Mouse (Mus musculus): Measurements from ENCODE around the gene Fn3krp. TPM values are rescaled to one million over a fixed set of nuclear protein-coding genes. Genes with fewer than 3 reads are reported as not detected.

Gene Fn3krp
- polyA plus RNA-seq (2021; fragmentation: Nextera tagmentation), result 33.2 and 42.9 TPM in 2 replicates
- long read RNA-seq, experiment 1, partial matches to known transcripts, result 0 of 24 reads
- long read RNA-seq, experiment 1, other reads (novel, unspliced or antisense), result 22 of 24 reads
- long read RNA-seq, experiment 2, partial matches to known transcripts, result 0 of 4 reads
- long read RNA-seq, experiment 2, other reads (novel, unspliced or antisense), result 0 of 4 reads

DNA sequence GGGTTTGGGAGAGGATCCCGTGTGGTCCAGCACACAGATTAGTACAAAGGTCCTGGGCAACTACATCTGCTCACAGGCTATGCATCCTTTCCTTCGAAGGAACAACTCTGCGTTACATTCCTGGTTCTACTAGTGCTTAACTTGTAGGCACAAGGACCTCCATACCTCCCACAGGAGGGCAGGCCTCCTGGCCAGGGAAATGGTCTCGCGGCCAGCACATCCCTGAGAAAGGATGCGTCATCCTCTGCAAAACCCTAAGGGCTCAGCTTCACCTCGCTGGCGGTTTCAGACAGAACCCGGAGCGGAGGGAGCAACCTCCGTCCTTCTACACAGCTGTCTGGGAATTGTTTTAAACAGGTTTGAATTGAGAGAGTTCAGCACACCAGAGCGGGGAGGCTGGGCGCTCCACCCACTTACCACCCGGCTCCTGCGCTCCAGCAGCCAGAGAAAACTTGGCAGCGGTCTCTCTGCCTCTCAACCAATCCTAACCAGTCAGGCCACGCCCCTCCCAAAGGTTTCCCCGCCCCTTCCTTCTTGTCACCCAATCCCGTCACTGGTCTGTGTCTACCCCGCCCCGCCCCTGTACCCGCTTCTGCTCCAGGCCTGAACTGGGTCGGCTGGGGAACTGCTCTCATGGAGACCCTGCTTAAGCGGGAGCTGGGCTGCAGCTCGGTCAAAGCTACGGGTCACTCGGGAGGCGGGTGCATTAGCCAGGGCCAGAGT lies at the start of gene Fn3krp:
Gene Fn3krp, plus strand, starts transcription at position 572 of the 723 bp plus-strand sequence.

DNA sequence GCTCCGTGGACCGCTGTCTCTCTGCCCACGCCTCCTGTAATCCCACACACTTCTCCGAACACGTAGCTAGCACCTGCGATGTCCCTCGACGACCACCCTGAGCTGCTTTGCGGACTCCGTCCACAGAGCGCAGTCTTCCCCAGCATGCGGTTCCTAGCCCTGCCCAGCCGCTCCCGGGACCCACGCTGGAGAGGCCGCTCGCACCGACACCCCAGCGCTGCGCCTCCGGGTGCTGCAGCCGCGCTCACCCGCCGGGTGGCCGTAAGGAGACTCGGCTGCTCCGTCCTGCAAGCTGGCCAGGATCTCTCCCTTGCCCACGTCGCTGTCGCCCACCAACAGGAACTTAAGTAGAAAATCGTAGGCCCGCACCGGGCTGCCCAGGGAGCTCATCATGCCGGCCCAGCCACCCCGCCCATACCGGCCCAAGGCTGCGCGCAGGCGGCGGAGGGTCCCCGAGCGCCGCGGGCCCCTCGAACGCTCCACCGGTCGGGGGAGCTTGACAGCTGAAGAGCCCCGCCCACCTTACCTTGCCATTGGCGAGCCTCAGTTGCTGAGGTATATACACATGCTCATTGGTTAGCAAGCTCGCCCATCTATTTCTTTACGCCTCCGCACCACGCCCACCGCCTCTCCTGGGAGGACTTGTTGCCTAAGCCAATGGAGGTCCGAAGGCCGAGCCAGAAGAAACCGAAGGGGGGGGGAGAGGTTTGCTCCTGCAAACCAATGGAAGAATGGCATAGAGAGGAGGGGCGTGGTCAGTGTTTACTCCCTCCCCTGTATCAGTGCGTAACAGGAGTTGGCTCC lies 33.2 kb upstream of the Fn3krp start, which contains the start of gene Rab40b:
Gene Rab40b, minus strand, starts transcription at position 502 of the 804 bp plus-strand sequence.

DNA sequence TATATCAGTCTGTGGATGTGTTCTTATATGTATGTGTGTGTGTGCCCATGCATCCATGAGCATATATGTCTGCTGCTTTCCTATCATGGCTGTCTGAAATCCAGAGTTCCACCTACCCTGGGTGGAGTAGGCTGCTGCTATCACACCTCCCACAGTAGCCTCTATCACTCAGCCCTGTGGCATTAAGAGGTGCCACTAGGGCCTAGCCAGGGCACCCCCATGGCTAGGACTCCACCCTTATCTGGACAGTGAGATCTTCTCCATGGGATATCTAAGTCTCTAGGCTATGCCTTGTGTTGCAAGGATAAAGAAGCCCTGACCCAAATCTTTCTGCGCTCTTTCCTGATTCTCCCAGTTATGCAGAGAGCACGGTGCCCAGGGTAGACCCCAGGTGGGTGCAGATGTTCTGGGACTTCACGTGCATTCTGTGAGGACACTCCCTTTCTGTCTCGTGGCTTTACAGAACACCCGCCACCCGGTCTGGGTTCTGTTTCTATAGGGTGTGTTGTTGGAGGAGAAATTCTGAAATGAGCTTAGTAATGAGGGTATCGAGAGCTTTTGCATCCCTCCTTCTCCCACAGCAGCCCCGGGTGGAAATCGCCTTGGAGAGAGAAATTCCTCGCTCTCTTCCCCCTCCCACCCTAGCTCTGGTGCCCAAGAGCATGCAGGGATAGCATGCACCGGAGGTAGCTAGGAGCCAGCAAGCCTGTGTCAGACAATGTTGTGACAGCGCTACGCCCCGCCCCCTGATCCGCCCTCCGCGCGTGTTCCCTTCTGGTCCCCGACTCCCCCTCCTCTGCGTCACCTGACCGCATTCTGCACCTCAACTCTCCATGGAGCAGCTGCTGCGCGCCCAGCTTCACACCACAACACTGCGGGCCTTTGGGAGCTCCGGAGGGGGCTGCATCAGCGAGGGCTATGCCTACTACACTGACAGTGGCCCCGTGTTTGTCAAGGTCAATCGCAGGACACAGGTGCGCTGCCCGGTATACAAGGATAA lies 13.3 kb downstream of the Fn3krp start, which contains the start of gene Fn3k:
Gene Fn3k, plus strand, starts transcription at position 758 of the 1,000 bp plus-strand sequence.

DNA sequence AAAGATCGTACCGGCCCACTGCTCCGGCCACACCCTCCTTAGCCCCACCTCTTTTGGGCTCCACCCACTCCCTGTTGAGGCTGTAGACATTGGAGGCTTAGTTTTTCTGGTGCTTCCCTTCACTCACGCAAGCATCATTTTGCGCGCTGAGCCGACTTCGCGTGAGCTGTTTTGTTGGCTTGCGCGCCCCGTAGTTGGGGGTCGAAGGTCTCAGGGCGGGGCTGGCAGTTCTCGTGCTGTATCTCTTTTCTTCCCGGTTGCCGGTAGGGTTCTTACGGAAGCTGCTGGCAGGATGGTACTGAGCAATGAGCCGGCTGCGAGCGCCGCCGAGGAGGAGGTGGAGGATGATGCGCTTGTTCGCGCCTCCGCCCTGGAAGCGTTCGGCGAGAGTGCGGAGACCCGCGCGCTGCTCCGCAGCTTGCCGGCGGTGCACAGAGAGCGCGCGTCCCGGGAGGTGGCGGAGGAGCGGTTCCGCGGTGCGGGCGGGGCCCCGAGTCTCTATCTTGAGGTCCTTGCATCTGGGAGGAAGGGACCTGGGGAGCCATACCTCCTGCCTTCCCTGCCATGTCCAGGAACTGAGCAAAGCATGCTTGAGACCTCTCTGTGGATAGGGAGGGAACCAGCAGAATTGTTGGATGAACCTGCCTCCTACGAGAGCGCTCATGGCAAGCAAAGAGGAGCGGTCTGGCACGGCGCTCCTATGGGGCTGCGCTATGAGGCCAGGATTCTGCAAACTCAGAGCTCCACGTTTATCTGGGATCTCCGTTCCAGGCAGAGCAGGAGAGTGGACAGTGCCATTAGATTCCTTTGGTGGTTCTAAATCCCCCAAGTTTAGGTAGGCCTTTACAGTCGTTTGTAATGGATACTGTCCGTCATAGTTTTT lies 30.8 kb downstream of the Fn3krp start, which contains the start of gene Tbcd:
Gene Tbcd, plus strand, starts transcription at position 197 of the 883 bp plus-strand sequence.

Small RNA genes within 50 kb of the gene (microRNA-seq; reads per million reads assigned to microRNA genes)
- 2.1 reads per million, percentile 3 among the genes with 10 or more reads in this experiment for gene Mir7236

Other genes starting within 250 kb of the Fn3krp start
- 6.2 and 6.6 TPM in 2 replicates for gene Hexdc, start 217.0 kb upstream of the Fn3krp start, polyA plus RNA-seq (2021; fragmentation: Nextera tagmentation)
- gene Ogfod3, start 216.7 kb upstream of the Fn3krp start, polyA plus RNA-seq (2021; fragmentation: Nextera tagmentation), result 24.9 and 31.0 TPM in 2 replicates
- 15.5 and 16.1 TPM in 2 replicates for gene Cybc1, start 192.1 kb upstream of the Fn3krp start, polyA plus RNA-seq (2021; fragmentation: Nextera tagmentation)
- 12.7 and 16.5 TPM in 2 replicates for gene Narf, start 184.1 kb upstream of the Fn3krp start, polyA plus RNA-seq (2021; fragmentation: Nextera tagmentation)
- gene Foxk2, start 161.4 kb upstream of the Fn3krp start, polyA plus RNA-seq (2021; fragmentation: Nextera tagmentation), result 5.0 and 6.3 TPM in 2 replicates
- 68.8 and 69.2 TPM in 2 replicates for gene Wdr45b, start 67.0 kb upstream of the Fn3krp start, polyA plus RNA-seq (2021; fragmentation: Nextera tagmentation)
- gene Rab40b, start 33.1 kb upstream of the Fn3krp start, polyA plus RNA-seq (2021; fragmentation: Nextera tagmentation), result 62.3 and 67.5 TPM in 2 replicates
- gene Fn3k, start 13.5 kb downstream of the Fn3krp start, polyA plus RNA-seq (2021; fragmentation: Nextera tagmentation), result 51.2 and 62.7 TPM in 2 replicates
- 13.3 and 14.7 TPM in 2 replicates for gene Tbcd, start 30.5 kb downstream of the Fn3krp start, polyA plus RNA-seq (2021; fragmentation: Nextera tagmentation)
- gene Zfp750, start 97.9 kb downstream of the Fn3krp start, polyA plus RNA-seq (2021; fragmentation: Nextera tagmentation), result 0.04 TPM in 1 of 2 replicates, not detected in the other

Data from layer of hippocampus, adult 6 months (tissue).